Mouse (Mus musculus): ENCODE data around the gene Me1.

The Me1 gene

DNA sequence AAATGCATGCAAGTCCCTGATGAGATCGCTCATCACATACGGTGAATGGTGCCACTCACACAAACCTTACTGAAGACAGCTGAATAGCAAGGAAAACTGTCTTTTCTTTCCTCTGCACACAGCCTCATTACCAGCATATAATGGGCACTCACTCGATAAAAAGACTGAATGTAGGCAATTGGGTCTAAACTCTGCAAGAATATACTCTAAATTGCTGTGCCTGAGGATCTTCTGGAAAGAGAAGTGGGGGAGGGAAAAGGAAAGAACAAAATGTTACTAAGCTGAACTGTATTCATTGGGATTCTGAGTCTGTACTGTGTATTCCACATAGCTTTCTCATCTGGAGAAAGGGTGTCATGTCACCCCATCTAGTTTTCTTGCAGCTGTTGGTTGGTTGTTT is 152.3 kb downstream of the Me1 start:
- no peak for DNase-seq (ENCODE audit: low spot score)

DNA sequence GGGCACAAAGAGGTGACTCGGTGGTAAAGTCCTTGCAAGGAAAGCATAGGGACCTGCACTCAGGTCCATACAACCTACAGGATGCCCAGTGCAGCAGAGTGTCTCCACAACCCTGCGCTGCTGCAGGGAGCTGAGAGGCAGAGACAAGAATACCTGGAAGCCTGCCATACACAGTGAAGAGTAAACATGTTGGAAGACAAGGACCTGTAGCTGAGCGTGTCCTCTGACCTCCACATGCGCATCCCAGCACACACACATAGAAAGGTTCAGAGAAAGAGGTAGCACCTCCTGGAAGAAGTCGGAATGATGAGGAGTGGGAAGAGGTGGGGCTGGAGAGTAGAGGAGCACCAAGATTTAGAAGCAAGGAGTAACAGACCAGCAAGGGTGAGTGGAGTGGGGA is 161.7 kb downstream of the Me1 start:
- DNase-seq (ENCODE audit: low spot score) = no peak
